Mouse (Mus musculus) hindbrain, embryonic 13.5 days (tissue): ENCODE measurements at regions not wholly inside any gene's neighbourhood (a gene's known extent, or its start where the extent isn't known, plus 50 kb on each side); places are given as distances from the start of the nearest gene placed in this dataset.

Source experiments
- ATAC-seq: fragments of 200-750 bp; cut with Nextera tagmentation; 2 replicates; pipeline ENCODE4 v1.8.0; 2017; ENCODE audit warnings: moderate TSS enrichment; ENCODE audit not compliant: low FRiP score
- H3K27ac ChIP-seq: fragments of 300-500 bp; sonication (generic); 2 replicates; pipeline ENCODE4 v1.5.1; 2015; ENCODE audit warnings: inconsistent platforms, mild to moderate bottlenecking, moderate library complexity
- H3K27me3 ChIP-seq: fragments of 300-500 bp; sonication (generic); 2 replicates; pipeline ENCODE4 v1.6.1; 2015; ENCODE audit warnings: mild to moderate bottlenecking, inconsistent platforms
- H3K36me3 ChIP-seq: fragments of 300-500 bp; sonication (generic); 2 replicates; pipeline ENCODE4 v1.6.1; 2015; ENCODE audit warnings: mild to moderate bottlenecking, inconsistent platforms
- H3K4me1 ChIP-seq: fragments of 300-500 bp; sonication (generic); replicated peaks from 2 replicates; pipeline ENCODE4 v1.6.1; 2015; ENCODE audit warnings: inconsistent platforms
- H3K4me2 ChIP-seq: fragments of 300-500 bp; sonication (generic); 2 replicates; pipeline ENCODE4 v1.6.1; 2015; ENCODE audit warnings: inconsistent platforms, mild to moderate bottlenecking, moderate library complexity
- H3K4me3 ChIP-seq: fragments of 300-500 bp; sonication (generic); 2 replicates; pipeline ENCODE4 v1.5.1; 2015; ENCODE audit warnings: mild to moderate bottlenecking, inconsistent platforms
- H3K9ac ChIP-seq: fragments of 300-500 bp; sonication (generic); 2 replicates; pipeline ENCODE4 v1.6.1; 2015; ENCODE audit warnings: mild to moderate bottlenecking, inconsistent platforms
- H3K9me3 ChIP-seq: fragments of 300-500 bp; sonication (generic); 2 replicates; pipeline ENCODE4 v1.6.1; 2016; ENCODE audit warnings: inconsistent platforms
- WGBS: fragments of 180-500 bp; shearing (Covaris S2); methylation state at CpG from one replicate; pipeline ENCODE4 v1.1.7; 2015; 5-methylcytosine and 5-hydroxymethylcytosine counted together

DNA sequence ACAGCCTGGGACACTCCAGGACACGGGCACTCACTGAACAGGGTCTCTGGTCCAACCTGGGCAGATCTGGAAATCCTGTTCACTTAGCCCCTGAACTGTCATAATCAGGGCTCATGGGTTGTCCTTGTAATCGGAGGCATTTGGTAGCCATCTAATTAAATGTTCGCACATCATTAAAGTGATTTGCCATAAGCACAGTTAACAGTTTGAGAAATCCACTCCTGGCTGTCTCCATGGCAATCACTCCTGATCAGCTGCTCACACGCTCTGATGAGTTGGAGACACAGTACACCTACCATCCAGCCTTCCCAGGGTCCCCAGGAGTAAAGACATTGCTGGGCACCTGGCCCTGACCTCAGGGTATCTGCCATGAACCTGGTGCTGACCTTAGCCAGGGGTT, 60.6 kb downstream of the Hmx1 start:
- ATAC-seq = no peak
- H3K27me3 ChIP-seq = peaks cover 10% of the 10 kb centered on the region
- no peak overlapping the region for H3K4me2 ChIP-seq
- WGBS = 67% methylated on average over 4 of the region's 4 CpGs
- no peaks in the 10 kb centered on the region for H3K9me3 ChIP-seq
- peaks cover 56% of the 10 kb centered on the region for H3K4me1 ChIP-seq
- no peaks in the 10 kb centered on the region for H3K36me3 ChIP-seq
- H3K4me3 ChIP-seq = no peak overlapping the region
- no peak overlapping the region for H3K27ac ChIP-seq
- H3K9ac ChIP-seq = no peak overlapping the region
